In the genomic region with DNA sequence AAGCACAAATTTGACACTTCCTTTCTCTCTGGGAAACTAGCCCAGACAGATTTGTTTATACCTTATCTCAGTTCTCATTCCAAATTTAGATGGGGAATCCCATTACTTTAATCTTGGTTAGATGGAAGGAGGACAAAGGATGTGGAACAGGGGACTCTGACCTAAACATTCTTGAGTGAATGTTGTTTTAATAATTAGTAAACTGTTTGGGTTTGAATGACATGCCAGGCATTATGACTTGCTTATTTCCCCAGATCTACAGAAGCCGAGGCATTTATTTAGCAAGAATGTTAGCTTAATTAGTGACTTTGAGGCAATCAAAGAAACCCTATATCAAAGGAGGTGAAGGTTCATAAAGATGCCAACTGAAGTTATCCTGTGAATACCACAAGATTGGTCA, we compare ENCODE assay signal across 24 mouse cellular contexts.
"Had no signal": no experiment of that assay in that cellular context is flagged by ENCODE, and none has a peak within 500 bp of the region (broad histone marks: within the 10 kb centered on the region; RNA-seq: fewer than 3 reads in every experiment).

No protein-coding gene starts in this region.

- H3K4me1 ChIP-seq: heart, embryonic 10.5 days; heart, embryonic 12.5 days; hindbrain, embryonic 10.5 days; hindbrain, embryonic 12.5 days; intestine, embryonic 15.5 days; limb, embryonic 10.5 days; limb, embryonic 12.5 days had no signal

- H3K4me2 ChIP-seq: heart, embryonic 12.5 days; hindbrain, embryonic 12.5 days; hindbrain, embryonic 14.5 days; intestine, embryonic 15.5 days; limb, embryonic 12.5 days had no signal

- H3K4me3 ChIP-seq: gastrocnemius, adult 2 months; heart, embryonic 10.5 days; heart, embryonic 12.5 days; hindbrain, embryonic 10.5 days; hindbrain, embryonic 12.5 days; intestine, embryonic 15.5 days; layer of hippocampus, adult 2 months; left cerebral cortex, adult 2 months; limb, embryonic 10.5 days; limb, embryonic 12.5 days had no signal

- H3K36me3 ChIP-seq: heart, embryonic 10.5 days; heart, embryonic 12.5 days; hindbrain, embryonic 10.5 days; hindbrain, embryonic 12.5 days; intestine, embryonic 15.5 days; limb, embryonic 10.5 days; limb, embryonic 12.5 days had no signal

- DNase-seq: gastrocnemius, adult 2 months; gastrocnemius, postnatal 10 days; gastrocnemius, postnatal 25 days; heart, adult 18-20 months; heart, postnatal 10 days; heart, postnatal 4 days; kidney, adult 18-20 months; kidney, adult 8-10 months; kidney, postnatal 10 days; kidney, postnatal 25 days; kidney, postnatal 4 days had no signal

- H3K9me3 ChIP-seq: heart, embryonic 10.5 days; heart, embryonic 12.5 days; hindbrain, embryonic 10.5 days; hindbrain, embryonic 12.5 days; intestine, embryonic 15.5 days; limb, embryonic 10.5 days; limb, embryonic 12.5 days had no signal

- H3K27ac ChIP-seq: gastrocnemius, adult 2 months; heart, embryonic 10.5 days; hindbrain, embryonic 10.5 days; hindbrain, embryonic 12.5 days; hindbrain, embryonic 14.5 days; intestine, embryonic 15.5 days; layer of hippocampus, adult 2 months; left cerebral cortex, adult 2 months; limb, embryonic 10.5 days; limb, embryonic 12.5 days had no signal

- H3K27me3 ChIP-seq: heart, embryonic 12.5 days; hindbrain, embryonic 12.5 days; intestine, embryonic 15.5 days; limb, embryonic 12.5 days had no signal

- ATAC-seq: hindbrain, embryonic 16.5 days; inflammation-experienced regulatory T-cells, adult 6 months; intestine, embryonic 15.5 days; intestine, postnatal 0 days had no signal

- H3K9ac ChIP-seq: heart, embryonic 12.5 days; hindbrain, embryonic 12.5 days; hindbrain, embryonic 14.5 days; intestine, embryonic 15.5 days; limb, embryonic 12.5 days had no signal
